Mouse (Mus musculus) embryonic facial prominence, embryonic 11.5 days (tissue): ENCODE data around the gene Cbfb. TPM values are rescaled to one million over a fixed set of nuclear protein-coding genes. Genes with fewer than 3 reads are reported as not detected.

Experiments
- ATAC-seq: fragments of 200-750 bp; cut with Nextera tagmentation; replicated peaks from 2 replicates; pipeline ENCODE4 v1.8.0; 2017; ENCODE audit warnings: low read depth; ENCODE audit not compliant: insufficient number of reproducible peaks, low FRiP score, low TSS enrichment
- DNase-seq: peaks from one replicate; pipeline ENCODE4 v3.0.0-alpha.2; 2015; ENCODE audit warnings: low spot score
- H3K27ac ChIP-seq: fragments of 300-500 bp; sonication (generic); replicated peaks from 2 replicates; pipeline ENCODE4 v1.5.1; 2014; ENCODE audit warnings: mild to moderate bottlenecking, low read depth, low read length, control low read depth
- H3K27me3 ChIP-seq: fragments of 300-500 bp; sonication (generic); 2 replicates; pipeline ENCODE4 v1.6.1; 2014; ENCODE audit warnings: mild to moderate bottlenecking, low read length, moderate library complexity, mixed read lengths; ENCODE audit not compliant: control insufficient read depth, insufficient read depth
- H3K36me3 ChIP-seq: fragments of 300-500 bp; sonication (generic); replicated peaks from 2 replicates; pipeline ENCODE4 v1.6.1; 2014; ENCODE audit warnings: low read depth, mild to moderate bottlenecking, low read length, moderate library complexity, mixed read lengths; ENCODE audit not compliant: control insufficient read depth, insufficient read depth
- H3K4me1 ChIP-seq: fragments of 300-500 bp; sonication (generic); 2 replicates; pipeline ENCODE4 v1.6.1; 2014; ENCODE audit warnings: low read length, mixed read lengths; ENCODE audit not compliant: control insufficient read depth, insufficient read depth
- H3K4me2 ChIP-seq: fragments of 300-500 bp; sonication (generic); 2 replicates; pipeline ENCODE4 v1.6.1; 2014; ENCODE audit warnings: low read depth, mild to moderate bottlenecking, control low read depth, low read length, moderate library complexity
- H3K4me3 ChIP-seq: fragments of 300-500 bp; sonication (generic); 2 replicates; pipeline ENCODE4 v1.5.1; 2014; ENCODE audit warnings: low read depth, low read length, control low read depth
- H3K9ac ChIP-seq: fragments of 300-500 bp; sonication (generic); replicated peaks from 2 replicates; pipeline ENCODE4 v1.6.1; 2014; ENCODE audit warnings: mild to moderate bottlenecking, control low read depth, low read length
- H3K9me3 ChIP-seq: fragments of 300-500 bp; sonication (generic); replicated peaks from 2 replicates; pipeline ENCODE4 v1.6.1; 2016; ENCODE audit warnings: mild to moderate bottlenecking, low read length, inconsistent platforms, mixed read lengths; ENCODE audit not compliant: control insufficient read depth
- WGBS: fragments of 180-500 bp; shearing (Covaris S2); extraction: QIAGEN DNeasy Blood & Tissue Kit; methylation state at CpG from one replicate; pipeline ENCODE4 v1.1.7; 2014; 5-methylcytosine and 5-hydroxymethylcytosine counted together
- polyA plus RNA-seq: library from polyadenylated mRNA; unstranded; fragments of >200 nt; fragmentation: Nextera tagmentation; extraction: Ambion mirVana; gene quantifications from 2 replicates; pipeline ENCODE4 v1.2.1, GENCODE M21; 2014

The Cbfb gene
- polyA plus RNA-seq, 1 experiment from 2014 or later: 139 TPM

DNA sequence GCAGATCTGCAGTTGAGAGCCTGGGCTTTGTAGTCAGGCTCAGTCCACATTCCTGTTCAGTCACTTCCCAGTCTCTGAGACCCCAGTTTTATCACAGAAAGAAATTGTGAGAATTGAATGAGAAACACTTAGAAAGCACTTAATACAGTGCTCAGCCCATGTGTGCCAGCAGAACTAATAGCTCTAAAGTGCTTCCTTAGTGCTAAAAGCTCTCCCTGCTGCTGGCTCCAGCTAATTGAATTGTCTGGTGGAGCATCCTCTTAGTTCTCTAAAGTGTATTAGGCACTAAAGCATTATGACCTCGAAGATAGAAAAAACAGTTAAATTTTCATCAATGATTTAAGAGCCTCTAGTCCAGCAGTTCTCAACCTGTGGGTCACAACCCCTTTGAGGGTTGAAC is 35.3 kb downstream of the Cbfb start:
- Histone ChIP-seq H3K4me3 (no peak overlapping the region), H3K9ac (no peak overlapping the region), H3K4me1 (no peaks in the 10 kb centered on the region), H3K36me3 (peaks cover 6% of the 10 kb centered on the region), H3K4me2 (no peak overlapping the region), H3K9me3 (no peaks in the 10 kb centered on the region), H3K27ac (no peak overlapping the region), H3K27me3 (no peaks in the 10 kb centered on the region)
- 89% methylated on average over 1 of the region's 1 CpGs for WGBS
- ATAC-seq (no peak), DNase-seq (no peak)

DNA sequence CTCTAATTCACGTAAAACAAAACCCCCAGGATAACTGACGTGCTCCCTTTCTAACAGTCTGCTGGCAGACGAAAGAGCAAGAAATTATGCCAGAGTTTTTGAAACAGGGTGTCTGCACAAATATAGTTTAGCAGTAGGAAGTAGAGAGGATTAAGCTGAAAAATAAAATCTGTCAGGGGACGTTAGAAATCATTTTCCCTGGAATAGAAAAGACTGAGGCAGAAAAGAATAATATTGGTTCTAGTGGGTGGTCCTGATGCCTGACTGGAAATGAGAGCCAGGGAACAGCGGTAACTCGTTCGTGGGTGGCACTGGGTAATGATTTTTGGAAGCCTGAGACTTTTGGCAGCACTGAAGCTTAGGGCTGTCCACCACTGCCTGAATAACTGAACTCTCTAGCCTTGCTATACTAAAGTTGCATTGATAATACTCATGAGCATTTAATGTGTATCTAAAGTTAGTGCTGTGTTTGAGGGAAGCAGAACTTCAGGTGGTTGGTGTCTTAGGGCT is 36.3 kb downstream of the Cbfb start:
- DNase-seq (no peak), ATAC-seq (no peak)
- no peak overlapping the region; the same call in 1 of the 2 replicates for H3K27ac ChIP-seq
- H3K9ac ChIP-seq: no peak overlapping the region
- no peaks in the 10 kb centered on the region for H3K4me1 ChIP-seq
- H3K4me3 ChIP-seq: no peak overlapping the region
- peaks cover 6% of the 10 kb centered on the region for H3K36me3 ChIP-seq
- H3K27me3 ChIP-seq: no peaks in the 10 kb centered on the region
- H3K4me2 ChIP-seq: no peak overlapping the region
- 75% methylated on average over 7 of the region's 7 CpGs for WGBS
- no peaks in the 10 kb centered on the region for H3K9me3 ChIP-seq

DNA sequence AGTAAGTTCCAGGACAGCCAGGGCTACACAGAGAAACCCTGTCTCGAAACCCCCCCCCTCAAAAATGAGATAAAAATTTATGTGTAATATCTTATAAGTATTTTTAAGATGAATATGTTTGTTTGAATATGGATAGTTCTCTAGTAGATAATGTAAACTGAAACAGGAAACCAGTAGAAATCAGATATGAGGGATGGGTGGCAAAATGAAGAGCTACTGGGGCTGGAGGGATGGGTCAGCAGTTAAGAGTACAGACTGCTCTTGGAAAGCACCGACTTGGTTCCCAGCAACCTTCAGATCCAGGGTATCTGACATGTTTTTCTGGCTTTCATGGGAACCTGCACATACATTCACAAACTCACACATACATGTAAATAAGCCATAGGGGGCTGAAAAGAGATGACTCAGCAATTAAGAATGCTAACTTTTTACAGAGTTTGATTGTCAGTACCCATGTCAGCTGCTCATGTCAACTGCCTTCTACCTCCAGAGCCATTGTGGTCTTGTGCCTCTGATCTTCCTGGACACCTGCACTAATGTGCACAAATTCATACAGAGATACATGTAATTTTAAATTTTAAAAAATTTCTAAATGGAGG is 37.3 kb downstream of the Cbfb start:
- H3K36me3 ChIP-seq: peaks cover 6% of the 10 kb centered on the region

DNA sequence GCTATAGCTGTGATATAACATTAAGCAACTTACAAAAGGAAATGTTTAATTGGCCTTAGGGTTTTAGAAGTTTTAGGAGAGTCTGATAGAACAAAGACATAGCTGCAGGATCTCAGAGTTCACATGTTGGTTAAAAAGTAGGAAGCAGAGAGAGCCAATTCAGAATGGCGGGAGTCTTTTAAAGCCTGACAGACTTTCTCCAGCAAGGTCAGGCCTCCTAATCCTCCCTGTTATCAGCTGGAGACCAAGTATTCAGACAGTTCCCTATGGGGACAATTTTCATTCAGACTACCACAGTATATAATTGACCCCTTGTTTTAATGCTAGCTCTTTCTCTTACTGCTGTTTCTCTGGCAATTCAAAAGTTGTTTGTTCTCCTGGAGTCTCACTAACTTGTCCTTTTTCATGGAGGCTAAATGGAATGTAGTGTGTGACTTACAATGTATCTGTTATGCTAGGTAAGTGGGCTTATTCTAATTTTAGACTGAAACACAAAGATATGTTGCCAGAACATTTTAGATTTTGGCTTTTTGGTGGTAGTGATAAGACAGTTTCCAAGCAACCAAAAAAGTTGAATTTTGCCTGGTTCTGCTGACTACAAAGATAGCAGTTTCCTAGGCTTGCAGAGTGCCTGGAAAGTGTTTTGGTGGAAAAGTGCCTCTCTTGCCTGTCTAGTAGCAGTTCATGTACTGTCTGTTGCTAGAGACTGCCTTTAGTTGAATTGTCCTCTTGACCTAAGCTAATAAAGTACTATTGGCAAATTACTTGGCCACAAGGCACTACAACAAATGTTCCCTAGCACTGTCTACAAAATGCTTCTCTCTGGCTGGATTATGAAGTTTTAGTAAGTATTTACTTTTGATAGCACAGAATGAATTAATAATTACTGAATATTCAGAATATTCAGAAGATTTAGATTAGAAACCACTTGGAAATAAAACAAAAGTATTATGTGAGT is 39.0 kb downstream of the Cbfb start:
- H3K36me3 ChIP-seq: no peaks in the 10 kb centered on the region
- no peak for DNase-seq
- 56% methylated on average over 1 of the region's 1 CpGs for WGBS
- no peak overlapping the region for H3K4me2 ChIP-seq
- no peak for ATAC-seq
- H3K9ac ChIP-seq: no peak overlapping the region
- no peaks in the 10 kb centered on the region for H3K27me3 ChIP-seq
- H3K9me3 ChIP-seq: no peaks in the 10 kb centered on the region
- H3K27ac ChIP-seq: no peak overlapping the region
- H3K4me3 ChIP-seq: no peak overlapping the region
- no peaks in the 10 kb centered on the region for H3K4me1 ChIP-seq

More for the DNA sequence above, 37.3 kb downstream of the Cbfb start:
- no peaks in the 10 kb centered on the region for H3K9me3 ChIP-seq
- H3K4me2 ChIP-seq: no peak overlapping the region
- no peaks in the 10 kb centered on the region for H3K27me3 ChIP-seq
- H3K4me1 ChIP-seq: no peaks in the 10 kb centered on the region
- no peak for DNase-seq
- no peak for ATAC-seq
- no peak overlapping the region for H3K9ac ChIP-seq
- WGBS: 88% methylated on average over 2 of the region's 2 CpGs
- no peak overlapping the region for H3K4me3 ChIP-seq
- H3K27ac ChIP-seq: no peak overlapping the region

DNA sequence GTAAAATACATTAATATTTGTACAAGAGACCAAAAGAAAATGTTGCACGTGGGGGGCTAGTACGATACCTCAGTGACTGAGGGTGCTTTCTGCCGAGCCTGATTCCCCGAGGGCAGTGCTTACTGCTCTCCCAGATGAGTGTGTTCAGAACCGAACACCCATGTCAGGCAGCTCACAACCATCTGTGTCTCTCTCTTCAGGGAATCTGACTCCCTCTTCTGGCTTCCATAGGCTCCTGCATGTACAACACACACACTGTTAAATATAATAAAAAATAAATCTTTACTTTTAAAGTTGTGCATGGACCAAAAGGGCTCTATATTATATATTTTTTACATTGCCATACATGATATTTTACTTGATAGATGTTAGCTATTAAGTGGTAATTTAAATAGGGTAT is 43.6 kb downstream of the Cbfb start:
- Histone ChIP-seq H3K9ac (no peak overlapping the region), H3K27me3 (no peaks in the 10 kb centered on the region), H3K4me1 (no peaks in the 10 kb centered on the region), H3K36me3 (peaks cover 5% of the 10 kb centered on the region; the same call in 1 of the 2 replicates), H3K9me3 (no peaks in the 10 kb centered on the region), H3K27ac (no peak overlapping the region), H3K4me2 (no peak overlapping the region), H3K4me3 (no peak overlapping the region)
- 87% methylated on average over 5 of the region's 5 CpGs for WGBS
- DNase-seq (no peak), ATAC-seq (no peak)

DNA sequence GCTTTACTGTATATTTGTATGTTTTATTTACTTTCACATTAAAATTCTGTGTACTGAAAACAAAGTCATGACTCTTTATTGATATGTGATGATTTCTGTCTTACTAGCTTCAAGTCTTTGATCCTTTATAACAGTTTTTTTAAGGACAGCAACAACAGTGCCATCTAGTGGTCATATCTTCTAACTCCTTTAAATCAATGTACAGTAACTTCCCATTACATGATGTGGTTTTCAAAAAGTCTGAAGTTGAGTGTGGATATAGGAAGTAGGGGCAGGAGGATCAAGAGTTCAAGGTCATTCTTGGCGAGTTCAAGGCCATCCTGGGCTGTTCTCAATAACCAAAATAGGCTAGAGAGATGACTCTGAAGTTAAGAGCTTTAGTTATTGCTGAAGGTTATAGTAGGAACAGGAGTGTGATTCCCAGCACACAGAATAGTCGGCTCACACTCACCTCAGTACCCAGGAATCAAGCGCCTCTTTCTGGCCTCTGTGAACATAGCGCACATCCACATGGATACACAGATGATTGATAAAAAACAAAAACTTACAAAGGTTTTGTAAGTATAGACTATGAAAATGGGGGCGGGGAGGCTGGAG is 47.5 kb downstream of the Cbfb start:
- DNase-seq (peak; percentile 85), ATAC-seq (0 out of 2 replicates have a peak, but pooled peaks have one; percentile 44)
- no peak overlapping the region for H3K9ac ChIP-seq
- no peaks in the 10 kb centered on the region for H3K27me3 ChIP-seq
- H3K9me3 ChIP-seq: no peaks in the 10 kb centered on the region
- 83% methylated on average over 5 of the region's 5 CpGs for WGBS
- H3K4me3 ChIP-seq: no peak overlapping the region
- H3K27ac ChIP-seq: no peak overlapping the region
- H3K36me3 ChIP-seq: peaks cover 5% of the 10 kb centered on the region; the same call in 1 of the 2 replicates
- no peaks in the 10 kb centered on the region for H3K4me1 ChIP-seq
- no peak overlapping the region for H3K4me2 ChIP-seq

DNA sequence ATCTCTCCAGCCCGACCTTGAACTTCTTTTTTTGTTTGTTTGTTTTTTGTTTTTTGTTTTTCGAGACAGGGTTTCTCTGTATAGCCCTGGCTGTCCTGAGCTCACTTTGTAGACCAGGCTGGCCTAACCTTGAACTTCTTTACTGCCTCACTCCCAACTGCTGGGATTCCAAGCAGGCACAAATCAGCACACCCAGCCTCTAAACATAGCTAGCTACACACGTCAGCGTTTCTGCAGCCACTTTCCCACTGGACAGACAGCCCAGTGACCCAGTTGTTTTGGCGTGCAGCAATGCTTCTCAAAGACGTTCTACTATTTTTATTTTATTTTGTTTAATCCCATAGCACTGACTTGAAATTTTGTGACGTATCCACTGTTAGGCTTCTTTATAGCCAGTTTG is 53.4 kb downstream of the Cbfb start:
- Histone ChIP-seq H3K9me3 (no peaks in the 10 kb centered on the region), H3K27me3 (no peaks in the 10 kb centered on the region), H3K9ac (no peak overlapping the region), H3K4me1 (0 out of 2 replicates have a peak, but pooled peaks cover 4% of the 10 kb centered on the region), H3K4me2 (no peak overlapping the region), H3K4me3 (no peak overlapping the region), H3K27ac (no peak overlapping the region), H3K36me3 (no peaks in the 10 kb centered on the region)
- no peak for DNase-seq
- ATAC-seq: no peak
- WGBS: 79% methylated on average over 7 of the region's 7 CpGs
